Mouse (Mus musculus): Measurements from ENCODE around the gene Fam102a. TPM values are rescaled to one million over a fixed set of nuclear protein-coding genes. Genes with fewer than 3 reads are reported as not detected.

Fam102a gene
- total RNA-seq, 2 experiments from 2014 or later, result 3.0 to 12.6 TPM

DNA sequence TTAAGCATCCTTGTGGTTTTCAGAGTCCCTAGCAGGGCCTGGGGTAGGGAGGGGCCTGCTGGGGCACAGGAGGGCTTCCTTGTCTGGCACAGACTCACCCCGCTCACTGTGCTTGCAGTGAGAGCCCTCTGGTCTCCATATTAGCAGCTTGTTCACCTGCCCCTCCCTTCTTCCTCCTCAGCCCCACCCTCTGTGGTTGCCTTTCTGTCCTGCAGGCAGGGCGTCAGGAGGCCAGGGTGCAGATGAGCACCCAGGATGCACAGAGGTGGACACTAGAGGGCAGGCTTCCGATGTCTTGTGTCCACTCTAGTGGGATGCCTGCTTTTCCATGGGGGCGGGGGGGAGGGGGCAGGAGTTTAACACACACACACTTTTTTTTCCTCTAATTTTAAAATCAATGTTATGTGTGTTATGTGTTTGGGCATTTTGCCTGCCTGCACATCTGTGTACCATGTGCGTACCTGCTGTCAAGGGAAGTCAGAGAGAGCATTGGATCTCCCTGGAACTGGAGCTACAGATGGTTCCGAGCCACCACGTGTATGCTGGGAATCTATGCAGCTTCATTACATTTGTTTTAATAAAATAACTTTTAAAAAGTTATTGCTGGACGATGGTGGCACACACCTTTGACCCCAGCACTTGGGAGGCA is 66.4 kb downstream of the Fam102a start:
- ATAC-seq (replicated peaks; ENCODE audit: low FRiP score, poor library complexity, severe bottlenecking), result peak; percentile 66

DNA sequence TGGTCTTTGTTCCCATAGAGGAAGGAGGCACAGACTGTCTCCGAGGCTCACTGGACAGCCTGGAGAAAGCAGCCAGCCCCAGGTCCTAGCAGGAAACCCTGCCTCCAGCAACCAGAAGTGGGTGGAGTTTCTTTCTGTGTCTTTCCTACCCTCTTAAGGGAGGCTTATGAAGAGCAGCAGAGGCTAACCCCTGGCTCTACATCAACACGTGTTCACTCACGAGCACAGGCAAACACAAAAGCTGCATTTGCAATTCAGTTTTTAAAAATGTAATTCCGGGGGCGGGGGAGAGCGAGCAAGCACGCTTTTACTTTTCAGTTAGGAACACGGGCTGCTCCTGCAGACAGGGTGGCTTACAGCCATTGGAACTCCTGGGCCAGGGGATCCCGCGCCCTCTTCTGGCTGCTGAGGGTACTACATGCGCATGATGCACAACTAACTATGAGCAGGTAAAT is 67.5 kb downstream of the Fam102a start:
- peak; percentile 63 for ATAC-seq (replicated peaks; ENCODE audit: low FRiP score, poor library complexity, severe bottlenecking)

DNA sequence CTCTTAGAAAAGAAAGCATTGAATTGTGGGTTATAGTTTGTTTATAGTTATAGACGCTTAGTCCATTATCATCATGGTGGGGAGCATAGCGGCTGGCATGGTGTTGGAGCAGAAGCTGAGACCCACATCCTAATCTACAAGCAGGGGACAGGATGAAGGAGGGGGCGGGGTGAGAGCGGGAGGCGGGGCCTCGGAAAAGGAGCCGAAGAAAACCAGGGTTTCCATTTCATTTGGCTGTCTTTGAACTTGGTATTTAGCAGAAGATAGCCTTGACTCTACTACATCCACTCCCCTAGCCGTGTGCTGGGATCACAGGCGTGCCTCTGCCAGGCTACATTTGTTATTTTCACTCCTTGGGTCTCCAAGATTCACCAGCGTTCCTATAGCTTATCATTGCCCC is 69.5 kb downstream of the Fam102a start:
- ATAC-seq (replicated peaks; ENCODE audit: low FRiP score, poor library complexity, severe bottlenecking), result no peak

DNA sequence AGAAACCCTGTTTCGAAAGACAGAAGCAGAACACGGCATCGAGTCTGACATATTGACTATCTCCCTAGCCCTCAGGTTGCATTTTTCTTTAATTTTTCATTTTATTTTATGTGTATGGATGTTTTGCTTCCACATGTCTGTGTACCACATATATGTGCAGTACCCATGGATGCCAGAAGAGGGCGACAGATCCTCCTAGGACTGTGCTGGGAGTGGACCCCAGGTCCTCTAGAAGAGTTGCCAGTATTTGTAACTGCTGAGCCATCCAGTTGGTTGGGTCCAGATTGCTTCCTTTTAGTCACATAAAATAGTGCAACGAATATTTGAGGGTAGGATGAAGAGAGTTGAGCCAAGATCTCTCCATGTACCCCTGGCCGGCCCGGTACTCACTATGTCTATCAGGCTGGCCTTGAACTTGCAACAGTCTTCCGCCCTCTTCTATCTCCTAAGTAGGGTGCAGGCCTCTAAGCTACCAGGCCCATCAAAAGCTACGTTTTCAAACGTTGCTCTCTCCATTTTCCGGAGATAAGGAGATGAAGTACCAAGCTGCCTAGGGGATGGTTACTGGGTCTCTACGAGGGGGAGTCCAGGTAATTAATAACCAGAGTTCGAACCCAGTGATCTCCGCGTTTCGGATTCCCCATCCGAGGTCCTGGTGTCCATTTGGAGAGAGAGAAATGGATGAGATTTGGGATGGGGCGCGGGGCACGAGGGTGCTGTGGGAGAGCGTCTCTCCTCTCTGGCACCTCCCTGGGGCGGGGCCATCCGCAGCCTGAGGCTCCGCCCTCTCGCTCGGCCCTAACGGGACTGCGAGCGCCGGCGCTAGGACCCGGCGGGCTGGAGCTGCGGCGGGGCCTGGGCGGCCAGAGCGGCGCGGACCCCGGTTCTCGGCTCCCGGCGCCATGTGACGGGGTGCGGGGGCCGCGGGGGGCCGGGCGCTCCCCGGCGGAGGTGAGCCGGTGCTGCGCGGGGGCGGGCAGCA is 71.3 kb downstream of the Fam102a start:
- peak; percentile 75 for ATAC-seq (replicated peaks; ENCODE audit: low FRiP score, poor library complexity, severe bottlenecking)

DNA sequence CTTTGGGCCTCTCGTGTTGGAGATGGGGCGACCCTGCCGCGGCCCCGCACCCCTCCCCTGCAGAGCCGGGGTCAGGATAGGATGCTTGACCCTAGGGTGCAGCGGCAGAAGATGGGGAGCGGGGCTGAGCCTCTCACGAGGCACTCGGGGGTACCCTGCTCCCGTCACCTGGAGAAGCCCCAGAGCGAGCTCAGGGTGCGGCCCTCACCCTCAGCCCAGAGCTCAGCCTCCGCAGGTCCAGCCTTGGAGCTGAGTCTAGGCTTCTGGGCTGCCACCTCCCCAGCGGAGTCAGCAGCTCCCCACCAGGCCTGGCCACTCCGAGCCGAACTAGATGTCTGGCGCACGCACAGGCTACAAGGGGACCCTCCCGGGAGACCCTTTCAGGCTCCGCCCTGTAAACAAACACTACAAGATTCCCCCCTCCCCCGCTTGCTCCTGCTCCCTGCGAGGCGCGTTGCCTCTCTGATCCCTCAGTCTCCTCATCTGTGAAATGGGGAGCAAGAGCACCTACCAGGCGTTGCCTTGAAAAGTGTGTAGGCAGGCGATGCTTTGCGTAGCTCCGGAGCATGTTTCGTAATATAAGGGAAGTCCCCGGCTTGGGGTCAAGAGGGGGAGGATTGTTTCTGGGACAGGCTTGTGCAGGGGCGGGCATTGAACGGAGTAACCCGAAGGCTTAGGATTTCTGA is 72.3 kb downstream of the Fam102a start:
- peak; percentile 26; the same call in 1 of the 2 replicates for ATAC-seq (replicated peaks; ENCODE audit: low FRiP score, poor library complexity, severe bottlenecking)

DNA sequence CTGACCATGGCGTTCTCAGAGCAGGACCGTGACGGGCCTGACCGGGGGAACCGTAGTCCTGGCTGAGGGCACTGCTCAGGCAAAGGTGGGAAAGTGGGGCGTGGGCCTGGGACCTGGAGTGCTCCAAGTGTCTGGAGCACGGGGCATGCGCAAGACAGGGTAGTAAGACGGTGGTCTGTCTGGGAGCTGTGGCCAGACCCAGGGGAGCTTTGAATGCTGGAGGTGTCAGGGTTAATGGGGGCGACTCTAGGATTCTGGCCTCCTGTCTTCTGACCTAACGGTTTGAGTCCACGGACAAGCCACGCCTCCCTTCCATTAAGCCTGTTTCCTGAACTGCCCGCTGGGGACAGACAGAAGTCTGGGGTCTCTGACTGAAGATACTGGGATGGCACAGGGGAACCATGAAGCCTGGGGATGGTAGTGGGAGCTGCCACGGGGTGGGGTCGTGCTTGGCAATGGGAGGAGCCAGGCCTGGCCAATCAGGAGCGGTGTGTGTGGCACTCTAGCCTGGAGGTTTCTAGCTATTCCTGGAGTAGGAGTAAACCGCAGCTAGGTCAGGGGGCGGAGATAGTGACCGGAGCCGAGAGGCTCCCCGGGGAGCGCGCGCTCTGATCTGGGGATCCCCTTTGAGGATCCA is 73.1 kb downstream of the Fam102a start:
- ATAC-seq (replicated peaks; ENCODE audit: low FRiP score, poor library complexity, severe bottlenecking), result peak; percentile 66

DNA sequence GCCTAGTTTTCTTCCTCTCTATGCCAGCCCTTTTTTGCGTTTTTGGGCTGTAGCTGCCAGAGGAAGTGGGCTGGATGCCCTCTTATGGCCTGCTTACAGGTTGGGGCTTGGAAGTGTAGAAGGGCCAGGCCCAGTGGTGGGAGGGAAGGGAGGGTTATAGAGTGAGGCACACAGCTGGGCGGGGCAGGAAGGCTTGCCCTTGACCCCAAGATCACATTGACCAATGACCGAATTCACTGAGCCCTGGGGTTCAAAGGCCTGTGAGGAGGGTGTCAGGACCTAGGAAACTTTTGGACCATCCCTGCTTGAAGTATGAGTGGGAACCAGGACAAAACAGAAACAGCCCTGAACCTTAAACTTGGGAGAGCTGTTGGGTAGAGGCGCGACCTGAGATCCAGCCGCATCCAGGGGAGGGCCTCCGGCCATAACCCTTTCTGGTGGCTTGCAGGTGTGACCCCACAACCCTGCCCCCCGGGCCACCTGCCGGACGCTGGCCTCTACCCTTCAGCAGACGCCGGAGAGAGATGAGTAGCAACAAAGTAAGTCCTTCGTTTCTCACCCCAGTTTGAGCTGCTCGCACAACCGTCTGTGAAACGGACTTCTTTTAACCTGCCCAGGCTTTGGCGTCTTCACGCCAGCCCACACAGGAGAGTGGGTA is 73.8 kb downstream of the Fam102a start:
- no peak for ATAC-seq (replicated peaks; ENCODE audit: low FRiP score, poor library complexity, severe bottlenecking)

DNA sequence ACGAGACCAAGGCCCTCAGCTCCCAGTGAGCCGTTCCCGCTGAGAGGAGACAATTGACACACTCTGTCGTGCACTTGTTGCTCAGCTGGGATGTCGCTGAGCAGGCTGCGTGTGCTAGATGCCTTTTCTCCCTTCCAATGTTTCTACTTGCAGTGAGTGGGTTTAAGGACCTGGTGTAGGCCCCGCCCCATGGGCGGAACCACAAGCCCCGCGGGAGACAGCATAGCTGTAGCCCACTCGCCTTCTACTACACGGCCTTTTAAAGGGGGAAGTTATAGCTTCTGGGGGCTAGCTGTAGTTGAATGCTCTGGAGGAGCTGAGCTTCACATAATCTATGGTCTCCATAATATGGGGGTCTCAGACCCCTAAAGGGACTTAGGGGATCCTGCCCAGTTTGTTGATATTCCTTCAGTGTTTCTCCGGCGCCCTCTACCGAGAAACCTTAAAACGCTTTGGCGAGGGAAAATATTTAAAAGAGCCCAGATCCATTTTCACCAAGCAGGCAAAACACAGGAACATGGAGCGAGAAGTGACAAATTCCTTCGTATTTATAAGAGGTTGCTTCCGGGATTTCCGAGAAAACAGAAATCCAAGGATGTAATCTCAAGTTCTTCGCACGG is 75.6 kb downstream of the Fam102a start:
- ATAC-seq (replicated peaks; ENCODE audit: low FRiP score, poor library complexity, severe bottlenecking), result no peak

DNA sequence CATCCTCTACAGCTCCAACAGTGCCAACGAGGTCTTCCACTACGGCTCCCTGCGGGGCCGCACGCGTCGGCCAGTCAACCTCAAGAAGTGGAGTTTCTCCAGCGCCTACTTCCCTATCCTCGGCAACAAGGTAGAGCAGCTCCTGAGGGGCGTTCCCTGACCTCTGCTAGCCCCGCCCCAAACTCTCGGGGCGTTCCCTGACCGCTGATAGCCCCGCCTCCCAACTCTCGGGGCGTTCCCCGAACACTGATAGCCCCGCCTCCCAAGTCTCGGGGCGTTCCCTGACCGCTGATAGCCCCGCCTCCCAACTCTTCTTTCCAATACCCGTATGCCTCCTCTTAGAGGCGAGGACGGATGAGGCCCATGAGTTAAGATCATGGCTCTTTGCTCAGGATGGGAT is 77.1 kb downstream of the Fam102a start:
- ATAC-seq (replicated peaks; ENCODE audit: low FRiP score, poor library complexity, severe bottlenecking), result no peak

DNA sequence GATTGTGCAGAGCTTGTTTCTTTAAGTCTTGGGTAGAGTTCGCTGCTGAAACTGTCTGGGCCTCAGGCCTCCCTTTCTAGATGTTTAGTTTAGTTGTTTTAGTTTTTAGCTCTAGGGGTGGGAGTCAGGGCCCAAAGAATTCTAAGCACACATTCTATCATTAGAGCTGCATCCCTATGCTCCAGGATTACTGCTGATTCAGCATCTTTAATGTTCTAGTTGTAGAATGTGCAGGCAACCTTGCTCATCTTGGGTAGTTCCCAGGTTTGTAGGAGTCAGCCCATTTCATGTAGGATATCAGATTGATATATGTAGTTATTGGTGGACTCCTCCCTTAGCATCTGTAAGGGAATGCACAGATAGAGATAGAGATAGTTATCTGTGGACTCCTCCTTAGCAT is 82.0 kb downstream of the Fam102a start:
- ATAC-seq (replicated peaks; ENCODE audit: low FRiP score, poor library complexity, severe bottlenecking), result no peak

DNA sequence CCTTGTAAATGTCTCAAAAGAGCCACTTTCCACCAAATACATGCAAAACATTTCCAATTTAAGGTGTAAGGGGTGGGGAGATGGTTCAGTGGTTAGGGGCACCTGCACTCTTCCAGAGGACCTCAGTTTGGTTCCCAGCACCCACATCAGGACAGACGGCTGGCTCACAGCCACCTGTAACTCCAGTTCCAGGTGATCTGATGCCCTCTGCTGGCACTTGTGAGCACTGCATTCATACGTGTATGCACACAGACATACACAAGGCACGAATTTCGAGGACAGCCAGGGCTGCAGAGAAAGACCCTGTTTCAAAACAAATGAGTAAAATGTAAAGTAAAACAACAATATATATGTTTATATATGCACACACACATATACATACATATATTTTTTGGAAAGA is 82.5 kb downstream of the Fam102a start:
- ATAC-seq (replicated peaks; ENCODE audit: low FRiP score, poor library complexity, severe bottlenecking), result no peak

DNA sequence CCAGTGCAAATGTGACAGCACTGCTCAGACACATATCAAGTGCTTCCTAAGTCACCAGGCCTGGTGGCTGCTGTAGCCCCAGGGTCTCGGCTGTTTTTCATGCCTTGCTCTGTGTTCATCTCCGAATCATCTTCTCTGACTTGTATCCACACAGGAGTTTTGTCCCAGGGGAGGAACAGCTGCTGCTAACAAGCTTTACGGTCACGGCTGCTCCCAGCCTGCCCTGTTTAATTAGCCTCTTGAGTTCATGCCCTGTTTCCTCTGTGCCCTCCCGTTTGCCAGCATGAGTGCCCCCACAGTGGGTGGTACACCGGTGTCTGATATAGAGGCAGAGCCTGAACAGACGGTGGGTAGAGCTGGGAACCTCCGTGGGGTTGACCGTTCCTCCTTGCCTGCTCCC is 82.9 kb downstream of the Fam102a start:
- no peak for ATAC-seq (replicated peaks; ENCODE audit: low FRiP score, poor library complexity, severe bottlenecking)

Other genes starting within 250 kb of the Fam102a start
- 32.7 and 43.2 TPM in 2 replicates for gene Golga2, start 247.9 kb upstream of the Fam102a start, total RNA-seq (2015; ENCODE audit: low replicate concordance)
- gene Golga2, start 247.9 kb upstream of the Fam102a start, total RNA-seq (2017; ENCODE audit: low replicate concordance), result 39.0 and 62.4 TPM in 2 replicates
- gene Swi5, start 247.3 kb upstream of the Fam102a start, total RNA-seq (2015; ENCODE audit: low replicate concordance), result 49.4 and 68.7 TPM in 2 replicates
- 77.7 and 95.8 TPM in 2 replicates for gene Swi5, start 247.3 kb upstream of the Fam102a start, total RNA-seq (2017; ENCODE audit: low replicate concordance)
- gene Ciz1, start 183.0 kb upstream of the Fam102a start, total RNA-seq (2015; ENCODE audit: low replicate concordance), result 65.4 and 90.1 TPM in 2 replicates
- 77.5 and 131 TPM in 2 replicates for gene Ciz1, start 183.0 kb upstream of the Fam102a start, total RNA-seq (2017; ENCODE audit: low replicate concordance)
- not detected in 2 replicates for gene Dnm1, start 182.0 kb upstream of the Fam102a start, total RNA-seq (2015; ENCODE audit: low replicate concordance)
- gene Dnm1, start 182.0 kb upstream of the Fam102a start, total RNA-seq (2017; ENCODE audit: low replicate concordance), result not detected in 2 replicates
- gene 1110008P14Rik, start 153.4 kb upstream of the Fam102a start, total RNA-seq (2015; ENCODE audit: low replicate concordance), result 5.8 and 7.5 TPM in 2 replicates
- 3.7 and 7.2 TPM in 2 replicates for gene 1110008P14Rik, start 153.4 kb upstream of the Fam102a start, total RNA-seq (2017; ENCODE audit: low replicate concordance)
- gene Lcn2, start 147.1 kb upstream of the Fam102a start, total RNA-seq (2015; ENCODE audit: low replicate concordance), result 1,234 and 1,375 TPM in 2 replicates
- gene Lcn2, start 147.1 kb upstream of the Fam102a start, total RNA-seq (2017; ENCODE audit: low replicate concordance), result 165 and 167 TPM in 2 replicates
- 0.42 and 0.72 TPM in 2 replicates for gene Ptges2, start 139.4 kb upstream of the Fam102a start, total RNA-seq (2015; ENCODE audit: low replicate concordance)
- gene Ptges2, start 139.4 kb upstream of the Fam102a start, total RNA-seq (2017; ENCODE audit: low replicate concordance), result 0.51 TPM in 1 of 2 replicates, not detected in the other
- gene Naif1, start 84.9 kb upstream of the Fam102a start, total RNA-seq (2015; ENCODE audit: low replicate concordance), result 4.0 TPM in 1 of 2 replicates, not detected in the other
- 0.23 and 2.1 TPM in 2 replicates for gene Naif1, start 84.9 kb upstream of the Fam102a start, total RNA-seq (2017; ENCODE audit: low replicate concordance)
- gene Slc25a25, start 83.9 kb upstream of the Fam102a start, total RNA-seq (2015; ENCODE audit: low replicate concordance), result 5.4 and 7.2 TPM in 2 replicates
- 14.8 and 19.0 TPM in 2 replicates for gene Slc25a25, start 83.9 kb upstream of the Fam102a start, total RNA-seq (2017; ENCODE audit: low replicate concordance)
- gene Dpm2, start 35.5 kb downstream of the Fam102a start, total RNA-seq (2015; ENCODE audit: low replicate concordance), result 33.9 and 45.3 TPM in 2 replicates
- gene Dpm2, start 35.5 kb downstream of the Fam102a start, total RNA-seq (2017; ENCODE audit: low replicate concordance), result 11.8 and 21.1 TPM in 2 replicates
- not detected in 2 replicates for gene Pip5kl1, start 39.5 kb downstream of the Fam102a start, total RNA-seq (2015; ENCODE audit: low replicate concordance)
- not detected in 2 replicates for gene Pip5kl1, start 39.5 kb downstream of the Fam102a start, total RNA-seq (2017; ENCODE audit: low replicate concordance)
- gene 9430097D07Rik, start 40.4 kb downstream of the Fam102a start, total RNA-seq (2015; ENCODE audit: low replicate concordance), result not detected in 2 replicates
- gene 9430097D07Rik, start 40.4 kb downstream of the Fam102a start, total RNA-seq (2017; ENCODE audit: low replicate concordance), result 0.90 TPM in 1 of 2 replicates, not detected in the other
- 2.9 and 3.8 TPM in 2 replicates for gene St6galnac4, start 51.8 kb downstream of the Fam102a start, total RNA-seq (2015; ENCODE audit: low replicate concordance)
- 2.3 and 2.4 TPM in 2 replicates for gene St6galnac4, start 51.8 kb downstream of the Fam102a start, total RNA-seq (2017; ENCODE audit: low replicate concordance)
- not detected in 2 replicates for gene St6galnac6, start 64.4 kb downstream of the Fam102a start, total RNA-seq (2015; ENCODE audit: low replicate concordance)
- 0.64 and 3.9 TPM in 2 replicates for gene St6galnac6, start 64.4 kb downstream of the Fam102a start, total RNA-seq (2017; ENCODE audit: low replicate concordance)
- 0.84 TPM in 1 of 2 replicates, not detected in the other for gene Ak1, start 86.4 kb downstream of the Fam102a start, total RNA-seq (2015; ENCODE audit: low replicate concordance)
- gene Ak1, start 86.4 kb downstream of the Fam102a start, total RNA-seq (2017; ENCODE audit: low replicate concordance), result not detected in 2 replicates
- gene Eng, start 111.3 kb downstream of the Fam102a start, total RNA-seq (2015; ENCODE audit: low replicate concordance), result 5.4 and 15.5 TPM in 2 replicates
- gene Eng, start 111.3 kb downstream of the Fam102a start, total RNA-seq (2017; ENCODE audit: low replicate concordance), result 0.64 and 1.4 TPM in 2 replicates
- gene Fpgs, start 168.8 kb downstream of the Fam102a start, total RNA-seq (2015; ENCODE audit: low replicate concordance), result not detected in 2 replicates
- gene Fpgs, start 168.8 kb downstream of the Fam102a start, total RNA-seq (2017; ENCODE audit: low replicate concordance), result 1.5 and 3.7 TPM in 2 replicates
- gene Cdk9, start 177.7 kb downstream of the Fam102a start, total RNA-seq (2015; ENCODE audit: low replicate concordance), result 17.2 and 33.9 TPM in 2 replicates
- 26.2 and 29.3 TPM in 2 replicates for gene Cdk9, start 177.7 kb downstream of the Fam102a start, total RNA-seq (2017; ENCODE audit: low replicate concordance)
- 8.6 and 10.5 TPM in 2 replicates for gene Sh2d3c, start 185.7 kb downstream of the Fam102a start, total RNA-seq (2015; ENCODE audit: low replicate concordance)
- 1.5 and 3.3 TPM in 2 replicates for gene Sh2d3c, start 185.7 kb downstream of the Fam102a start, total RNA-seq (2017; ENCODE audit: low replicate concordance)
- not detected in 2 replicates for gene 6330409D20Rik, start 205.7 kb downstream of the Fam102a start, total RNA-seq (2015; ENCODE audit: low replicate concordance)
- gene 6330409D20Rik, start 205.7 kb downstream of the Fam102a start, total RNA-seq (2017; ENCODE audit: low replicate concordance), result not detected in 2 replicates
- gene Tor2a, start 221.9 kb downstream of the Fam102a start, total RNA-seq (2015; ENCODE audit: low replicate concordance), result 2.9 and 4.2 TPM in 2 replicates
- 0.91 and 4.5 TPM in 2 replicates for gene Tor2a, start 221.9 kb downstream of the Fam102a start, total RNA-seq (2017; ENCODE audit: low replicate concordance)
- 1.3 TPM in 1 of 2 replicates, not detected in the other for gene Ttc16, start 240.3 kb downstream of the Fam102a start, total RNA-seq (2015; ENCODE audit: low replicate concordance)
- gene Ttc16, start 240.3 kb downstream of the Fam102a start, total RNA-seq (2017; ENCODE audit: low replicate concordance), result not detected in 2 replicates
- 2.2 TPM in 1 of 2 replicates, not detected in the other for gene Ptrh1, start 240.5 kb downstream of the Fam102a start, total RNA-seq (2015; ENCODE audit: low replicate concordance)
- gene Ptrh1, start 240.5 kb downstream of the Fam102a start, total RNA-seq (2017; ENCODE audit: low replicate concordance), result 11.3 TPM in 1 of 2 replicates, not detected in the other
- not detected in 2 replicates for gene Cfap157, start 249.1 kb downstream of the Fam102a start, total RNA-seq (2015; ENCODE audit: low replicate concordance)
- not detected in 2 replicates for gene Cfap157, start 249.1 kb downstream of the Fam102a start, total RNA-seq (2017; ENCODE audit: low replicate concordance)